Mouse (Mus musculus): ENCODE measurements around the gene Gm11985. TPM values are rescaled to one million over a fixed set of nuclear protein-coding genes. Genes with fewer than 3 reads are reported as not detected.
A peak's percentile ranks its signal among the peaks of the same experiment; 100 is the strongest.

The Gm11985 gene
- polyA plus RNA-seq, 1 experiment from 2014 or later: not detected

GRCm38 (mm10) chr11:7179276-7179675, 9.1 kb downstream of the Gm11985 start:
- Histone ChIP-seq H3K4me2 (replicated peaks) (no peak overlapping the region), H3K36me3 (no peaks in the 10 kb centered on the region), H3K9me3 (no peaks in the 10 kb centered on the region), H3K4me1 (no peaks in the 10 kb centered on the region; the same call in 1 of the 2 replicates), H3K27ac (no peak overlapping the region), H3K27me3 (no peaks in the 10 kb centered on the region), H3K9ac (no peak overlapping the region), H3K4me3 (no peak overlapping the region)
- no peak for ATAC-seq (ENCODE audit: insufficient number of reproducible peaks, insufficient read depth, low FRiP score, low TSS enrichment)
- WGBS: 84% methylated on average over 2 of the region's 2 CpGs

- WGBS: 80% methylated on average over 4 of the region's 4 CpGs
- H3K27ac ChIP-seq: no peak overlapping the region
- no peaks in the 10 kb centered on the region; the same call in 1 of the 2 replicates for H3K4me1 ChIP-seq
- H3K36me3 ChIP-seq: no peaks in the 10 kb centered on the region
- no peak overlapping the region for H3K4me3 ChIP-seq
- no peak overlapping the region for H3K9ac ChIP-seq
- ATAC-seq (ENCODE audit: insufficient number of reproducible peaks, insufficient read depth, low FRiP score, low TSS enrichment): no peak
- no peak overlapping the region for H3K4me2 ChIP-seq (replicated peaks)
- H3K27me3 ChIP-seq: no peaks in the 10 kb centered on the region
- no peaks in the 10 kb centered on the region for H3K9me3 ChIP-seq
Observed at GRCm38 (mm10) chr11:7178724-7179123, 9.6 kb downstream of the Gm11985 start.

GRCm38 (mm10) chr11:7173664-7174063, 14.7 kb downstream of the Gm11985 start:
- Histone ChIP-seq H3K9ac (no peak overlapping the region), H3K9me3 (no peaks in the 10 kb centered on the region), H3K4me2 (replicated peaks) (no peak overlapping the region), H3K4me3 (no peak overlapping the region), H3K27me3 (no peaks in the 10 kb centered on the region), H3K27ac (no peak overlapping the region), H3K36me3 (0 out of 2 replicates have a peak, but pooled peaks cover 2% of the 10 kb centered on the region), H3K4me1 (no peaks in the 10 kb centered on the region)
- WGBS: 79% methylated on average over 6 of the region's 6 CpGs
- no peak for ATAC-seq (ENCODE audit: insufficient number of reproducible peaks, insufficient read depth, low FRiP score, low TSS enrichment)

GRCm38 (mm10) chr11:7169645-7170044, 18.7 kb downstream of the Gm11985 start:
- no peak overlapping the region for H3K4me2 ChIP-seq (replicated peaks)
- no peaks in the 10 kb centered on the region for H3K4me1 ChIP-seq
- H3K9me3 ChIP-seq: no peaks in the 10 kb centered on the region
- H3K36me3 ChIP-seq: 0 out of 2 replicates have a peak, but pooled peaks cover 2% of the 10 kb centered on the region
- 100% methylated on average over 1 of the region's 1 CpGs for WGBS
- H3K4me3 ChIP-seq: no peak overlapping the region
- H3K27me3 ChIP-seq: no peaks in the 10 kb centered on the region
- no peak for ATAC-seq (ENCODE audit: insufficient number of reproducible peaks, insufficient read depth, low FRiP score, low TSS enrichment)
- H3K27ac ChIP-seq: no peak overlapping the region
- H3K9ac ChIP-seq: no peak overlapping the region

- Histone ChIP-seq H3K4me2 (replicated peaks) (no peak overlapping the region), H3K36me3 (no peaks in the 10 kb centered on the region), H3K9ac (no peak overlapping the region), H3K9me3 (no peaks in the 10 kb centered on the region), H3K27ac (no peak overlapping the region), H3K4me3 (no peak overlapping the region), H3K4me1 (peaks cover 11% of the 10 kb centered on the region; the same call in 1 of the 2 replicates), H3K27me3 (no peaks in the 10 kb centered on the region)
- 80% methylated on average over 4 of the region's 4 CpGs for WGBS
- no peak for ATAC-seq (ENCODE audit: insufficient number of reproducible peaks, insufficient read depth, low FRiP score, low TSS enrichment)
Observed at GRCm38 (mm10) chr11:7164416-7164815, 24.0 kb downstream of the Gm11985 start.

- no peaks in the 10 kb centered on the region for H3K27me3 ChIP-seq
- H3K4me2 ChIP-seq (replicated peaks): no peak overlapping the region
- no peak overlapping the region for H3K9ac ChIP-seq
- no peaks in the 10 kb centered on the region for H3K9me3 ChIP-seq
- no peak overlapping the region for H3K4me3 ChIP-seq
- H3K4me1 ChIP-seq: peaks cover 11% of the 10 kb centered on the region; the same call in 1 of the 2 replicates
- H3K36me3 ChIP-seq: no peaks in the 10 kb centered on the region
- 75% methylated on average over 8 of the region's 8 CpGs for WGBS
- ATAC-seq (ENCODE audit: insufficient number of reproducible peaks, insufficient read depth, low FRiP score, low TSS enrichment): 0 out of 2 replicates have a peak, but pooled peaks have one; percentile 18
- no peak overlapping the region for H3K27ac ChIP-seq
Observed at GRCm38 (mm10) chr11:7161502-7162174, 26.7 kb downstream of the Gm11985 start.

GRCm38 (mm10) chr11:7160637-7161101, 27.7 kb downstream of the Gm11985 start:
- Histone ChIP-seq H3K9ac (no peak overlapping the region), H3K36me3 (no peaks in the 10 kb centered on the region), H3K4me1 (peaks cover 11% of the 10 kb centered on the region; the same call in 1 of the 2 replicates), H3K4me2 (replicated peaks) (no peak overlapping the region), H3K27me3 (no peaks in the 10 kb centered on the region), H3K9me3 (no peaks in the 10 kb centered on the region), H3K4me3 (no peak overlapping the region), H3K27ac (peak overlapping the region; percentile 47)
- 60% methylated on average over 4 of the region's 4 CpGs for whole genome bisulfite sequencing
- peak; percentile 58 for ATAC-seq (ENCODE audit: insufficient number of reproducible peaks, insufficient read depth, low FRiP score, low TSS enrichment)

- Histone ChIP-seq H3K27ac (no peak overlapping the region), H3K9me3 (no peaks in the 10 kb centered on the region), H3K36me3 (no peaks in the 10 kb centered on the region), H3K4me3 (no peak overlapping the region), H3K4me1 (peaks cover 11% of the 10 kb centered on the region; the same call in 1 of the 2 replicates), H3K9ac (no peak overlapping the region), H3K4me2 (replicated peaks) (no peak overlapping the region), H3K27me3 (no peaks in the 10 kb centered on the region)
- no peak for ATAC-seq (ENCODE audit: insufficient number of reproducible peaks, insufficient read depth, low FRiP score, low TSS enrichment)
- 72% methylated on average over 6 of the region's 6 CpGs for WGBS
Observed at GRCm38 (mm10) chr11:7160146-7160545, 28.2 kb downstream of the Gm11985 start.

GRCm38 (mm10) chr11:7158196-7158595, 30.2 kb downstream of the Gm11985 start:
- H3K27me3 ChIP-seq: no peaks in the 10 kb centered on the region
- H3K36me3 ChIP-seq: no peaks in the 10 kb centered on the region
- 87% methylated on average over 6 of the region's 6 CpGs for WGBS
- ATAC-seq (ENCODE audit: insufficient number of reproducible peaks, insufficient read depth, low FRiP score, low TSS enrichment): no peak
- H3K4me1 ChIP-seq: peaks cover 11% of the 10 kb centered on the region; the same call in 1 of the 2 replicates
- H3K4me2 ChIP-seq (replicated peaks): no peak overlapping the region
- H3K27ac ChIP-seq: no peak overlapping the region
- H3K4me3 ChIP-seq: no peak overlapping the region
- H3K9ac ChIP-seq: no peak overlapping the region
- H3K9me3 ChIP-seq: no peaks in the 10 kb centered on the region

- 73% methylated on average over 4 of the region's 4 CpGs for WGBS
- Histone ChIP-seq H3K27me3 (no peaks in the 10 kb centered on the region), H3K4me2 (replicated peaks) (no peak overlapping the region), H3K9ac (no peak overlapping the region), H3K27ac (no peak overlapping the region), H3K4me1 (peaks cover 11% of the 10 kb centered on the region; the same call in 1 of the 2 replicates), H3K4me3 (no peak overlapping the region), H3K36me3 (no peaks in the 10 kb centered on the region), H3K9me3 (no peaks in the 10 kb centered on the region)
- ATAC-seq (ENCODE audit: insufficient number of reproducible peaks, insufficient read depth, low FRiP score, low TSS enrichment): no peak
Observed at GRCm38 (mm10) chr11:7156427-7156826, 31.9 kb downstream of the Gm11985 start.

GRCm38 (mm10) chr11:7153081-7153480, 35.3 kb downstream of the Gm11985 start:
- Histone ChIP-seq H3K27ac (no peak overlapping the region), H3K27me3 (no peaks in the 10 kb centered on the region), H3K4me1 (no peaks in the 10 kb centered on the region), H3K4me2 (replicated peaks) (no peak overlapping the region), H3K4me3 (no peak overlapping the region), H3K9me3 (no peaks in the 10 kb centered on the region), H3K9ac (no peak overlapping the region), H3K36me3 (no peaks in the 10 kb centered on the region)
- ATAC-seq (ENCODE audit: insufficient number of reproducible peaks, insufficient read depth, low FRiP score, low TSS enrichment): no peak
- WGBS: 71% methylated on average over 8 of the region's 8 CpGs

GRCm38 (mm10) chr11:7152371-7152770, 36.0 kb downstream of the Gm11985 start:
- ATAC-seq (ENCODE audit: insufficient number of reproducible peaks, insufficient read depth, low FRiP score, low TSS enrichment): no peak
- no peak overlapping the region for H3K9ac ChIP-seq
- no peak overlapping the region for H3K27ac ChIP-seq
- H3K4me1 ChIP-seq: no peaks in the 10 kb centered on the region
- no peaks in the 10 kb centered on the region for H3K9me3 ChIP-seq
- no peaks in the 10 kb centered on the region for H3K36me3 ChIP-seq
- H3K4me2 ChIP-seq (replicated peaks): no peak overlapping the region
- 94% methylated on average over 12 of the region's 12 CpGs for WGBS
- H3K4me3 ChIP-seq: no peak overlapping the region
- H3K27me3 ChIP-seq: no peaks in the 10 kb centered on the region
